Mouse (Mus musculus): Measurements from ENCODE around the gene Hrk. TPM values are rescaled to one million over a fixed set of nuclear protein-coding genes. Genes with fewer than 3 reads are reported as not detected.

Hrk gene
- under 1 TPM; 0.23 to 0.46 (median 0.36) TPM for total RNA-seq (2022)

DNA sequence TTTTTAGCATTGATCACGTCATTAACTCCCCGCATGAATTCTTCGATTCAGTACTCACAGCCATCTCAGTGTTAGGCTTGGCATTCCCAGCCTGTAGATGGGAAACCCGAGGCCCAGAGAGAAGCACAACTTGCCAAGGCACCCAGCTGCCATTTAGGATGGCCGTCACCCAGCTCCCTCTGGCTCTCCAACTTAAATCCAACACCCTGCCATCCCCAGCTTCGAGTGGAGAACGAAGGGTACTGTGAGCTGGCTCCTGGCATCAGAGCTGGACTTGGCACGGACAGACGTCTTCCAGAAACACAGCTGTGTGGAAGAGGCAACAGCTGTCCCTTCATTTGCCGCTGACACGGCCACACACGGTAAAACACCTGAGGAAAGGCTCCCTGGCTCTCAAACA lies at the start of gene Hrk:
Gene Hrk, plus strand, starts transcription at position 68 of the 400 bp plus-strand sequence.
- no peak for DNase-seq (ENCODE audit: low spot score)

DNA sequence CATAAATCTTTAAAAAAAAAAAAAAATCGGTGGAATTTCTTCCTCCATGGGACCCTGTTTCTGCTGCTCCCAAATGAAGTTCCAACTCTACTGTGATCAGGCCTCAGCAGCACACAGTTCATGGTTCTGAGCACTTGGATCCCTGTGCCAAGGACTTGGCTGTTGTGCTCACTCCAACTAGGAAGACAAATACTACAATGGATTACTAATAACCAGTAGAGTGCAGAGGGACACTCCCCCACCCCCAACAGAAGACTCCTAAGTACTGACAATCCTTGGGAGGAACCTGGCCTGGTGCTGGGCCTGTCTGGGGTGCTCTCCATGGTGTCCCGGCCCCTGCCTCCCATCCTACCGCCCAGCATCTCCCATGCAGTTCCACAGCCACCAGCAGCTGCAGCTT lies 46.1 kb upstream of the Hrk start:
- no peak for DNase-seq (ENCODE audit: low spot score)

DNA sequence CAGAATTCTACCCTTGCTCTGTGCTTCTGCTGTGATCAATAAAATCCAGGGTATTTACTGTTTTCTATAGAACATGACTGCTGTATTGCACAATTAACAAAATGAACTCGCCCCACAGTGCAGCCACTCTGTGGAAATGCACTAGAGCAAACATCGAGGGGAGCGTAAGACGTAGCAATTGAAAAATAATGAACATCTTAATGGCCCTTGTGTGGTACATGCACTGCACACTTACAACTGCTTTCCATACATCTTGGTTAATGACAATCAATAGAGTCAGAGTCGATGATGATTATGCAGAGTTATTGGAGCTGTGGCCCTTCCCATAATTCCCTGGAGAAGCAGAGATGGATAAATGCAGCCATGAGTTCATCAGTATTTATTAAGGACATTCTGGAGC lies 45.5 kb upstream of the Hrk start:
- DNase-seq (ENCODE audit: low spot score): no peak

DNA sequence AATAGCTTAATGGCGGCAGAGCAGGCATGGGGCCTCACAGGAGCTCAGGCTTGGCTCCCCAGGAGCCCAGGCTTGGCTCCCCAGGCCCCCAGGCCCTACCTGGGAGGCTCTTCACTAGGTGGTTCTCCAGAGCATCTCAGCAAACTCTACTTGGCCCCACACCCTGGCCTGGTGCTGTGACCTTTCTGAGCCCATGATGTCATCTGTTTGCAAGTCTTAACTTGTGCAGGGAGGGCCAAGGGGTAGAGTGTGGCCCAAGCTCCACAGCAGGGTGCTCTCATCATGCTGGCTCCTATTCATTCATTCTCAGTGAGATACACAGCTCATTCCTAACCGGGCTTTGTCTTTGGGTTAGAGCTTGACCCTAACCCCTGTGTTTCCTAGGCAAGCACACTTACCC lies 43.8 kb upstream of the Hrk start:
- DNase-seq (ENCODE audit: low spot score): no peak

DNA sequence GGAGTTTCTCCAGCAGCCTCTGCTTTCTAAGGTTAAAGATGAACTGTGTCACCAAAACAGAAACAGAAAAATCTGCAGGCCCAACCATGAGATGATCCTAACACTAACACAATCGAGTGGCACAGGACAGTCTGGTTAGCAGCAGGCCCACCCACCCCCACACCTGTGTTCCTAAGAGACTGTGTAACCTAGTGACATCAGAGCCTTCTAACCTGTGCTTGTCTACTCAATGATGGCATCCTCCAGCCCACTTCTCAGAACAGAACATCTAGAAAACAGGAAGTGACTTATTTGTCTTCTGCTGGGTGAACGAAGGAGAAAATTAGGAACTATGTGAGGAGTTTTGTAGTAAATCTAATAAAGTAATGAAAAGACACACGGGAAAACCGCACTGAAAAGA lies 42.5 kb upstream of the Hrk start:
- DNase-seq (ENCODE audit: low spot score): no peak

DNA sequence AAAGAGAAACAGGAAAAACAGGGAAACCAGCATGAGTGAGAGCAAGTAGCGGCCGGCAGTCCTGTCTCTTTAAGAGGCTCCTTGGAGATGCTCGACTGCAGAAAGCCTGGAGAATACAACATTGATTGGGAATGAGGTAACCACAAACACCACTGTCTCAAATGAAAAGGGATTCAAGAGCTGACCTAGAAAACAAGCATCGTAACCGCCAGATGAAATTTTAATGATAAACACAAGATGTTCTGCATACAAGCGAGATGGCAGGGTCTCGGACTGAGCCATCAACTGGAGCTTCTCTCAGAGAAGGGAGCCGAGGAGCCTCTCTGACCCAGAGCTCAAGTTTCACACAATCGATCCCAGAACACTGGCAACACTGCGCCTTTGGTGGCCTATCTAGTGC lies 41.4 kb upstream of the Hrk start:
- no peak for DNase-seq (ENCODE audit: low spot score)

DNA sequence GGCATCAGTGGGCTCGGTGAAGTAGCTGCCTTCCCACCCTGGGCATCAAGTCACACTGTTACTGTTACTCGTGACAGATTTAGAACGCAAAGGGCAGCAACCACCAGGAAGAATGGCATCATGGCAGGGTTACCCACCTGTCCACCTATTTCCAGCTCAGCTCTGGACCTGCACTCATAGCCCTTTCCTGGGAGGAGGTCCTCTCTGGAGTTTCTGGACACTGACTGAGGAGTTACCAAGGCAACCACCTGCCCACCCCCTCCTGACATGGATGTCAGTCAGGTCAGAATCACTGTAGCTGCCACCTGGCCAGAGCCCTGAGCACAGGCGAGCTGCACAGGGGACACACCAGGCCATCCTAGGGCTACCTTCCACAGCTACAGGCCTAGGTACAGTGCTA lies 37.8 kb upstream of the Hrk start:
- no peak for DNase-seq (ENCODE audit: low spot score)

DNA sequence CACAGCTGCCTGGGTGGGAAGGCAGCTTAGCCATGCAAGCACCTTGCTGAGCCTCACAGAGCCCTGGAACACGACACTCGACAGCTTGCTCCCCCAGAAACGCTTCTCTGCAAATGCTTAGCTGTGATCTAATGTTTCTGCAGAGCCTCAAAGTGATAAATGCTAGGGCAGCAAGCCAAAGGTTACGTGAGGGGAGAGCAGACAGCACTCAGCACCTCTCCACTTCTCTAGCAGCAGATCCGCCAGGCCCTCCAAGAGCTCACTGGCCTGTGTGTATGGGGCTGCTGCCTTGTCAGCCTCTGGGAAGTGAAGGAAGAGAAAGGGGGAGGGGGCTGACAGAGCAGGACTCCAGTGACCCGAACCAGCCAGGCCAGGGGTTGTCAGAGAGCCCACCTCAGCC lies 36.2 kb upstream of the Hrk start:
- no peak for DNase-seq (ENCODE audit: low spot score)

DNA sequence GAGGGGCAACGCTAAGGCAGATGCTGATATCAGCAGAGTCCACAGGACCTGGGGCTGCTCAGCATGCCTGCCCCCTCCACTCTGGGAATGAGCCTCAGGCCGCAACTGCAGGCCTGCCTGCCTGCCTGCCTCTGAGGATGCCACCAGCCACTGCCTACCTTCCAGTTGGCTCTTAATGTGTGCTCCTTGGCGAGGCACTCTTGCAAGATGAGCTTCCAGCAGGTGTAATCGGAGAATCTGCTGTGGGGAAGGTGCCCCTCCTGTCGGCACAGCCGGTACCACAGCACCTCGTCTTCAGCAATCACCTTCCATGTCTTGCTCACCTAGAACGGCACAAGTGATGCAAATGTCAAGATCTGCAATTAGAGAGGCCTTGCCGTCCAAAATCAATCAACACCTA lies 35.8 kb upstream of the Hrk start:
- no peak for DNase-seq (ENCODE audit: low spot score)

DNA sequence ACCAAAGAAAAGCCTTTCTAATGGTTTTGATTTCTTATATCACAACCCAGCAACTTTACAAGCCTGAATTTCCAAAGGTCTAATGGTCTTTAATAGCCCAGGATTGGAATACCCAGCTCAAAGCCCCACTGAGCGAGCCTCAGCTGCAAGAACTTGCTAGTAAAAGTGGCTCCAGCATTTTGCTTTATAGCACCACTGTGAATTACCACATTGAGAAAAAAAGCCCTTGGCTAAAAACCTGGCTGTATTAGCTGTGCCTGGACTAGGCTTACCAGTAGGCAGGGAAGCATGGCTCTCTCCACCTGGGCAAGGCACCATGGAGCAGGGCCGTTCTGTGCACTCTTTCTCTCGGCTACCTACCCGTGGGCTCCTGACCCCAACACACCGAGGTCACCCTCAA lies 28.1 kb upstream of the Hrk start:
- DNase-seq (ENCODE audit: low spot score): no peak

DNA sequence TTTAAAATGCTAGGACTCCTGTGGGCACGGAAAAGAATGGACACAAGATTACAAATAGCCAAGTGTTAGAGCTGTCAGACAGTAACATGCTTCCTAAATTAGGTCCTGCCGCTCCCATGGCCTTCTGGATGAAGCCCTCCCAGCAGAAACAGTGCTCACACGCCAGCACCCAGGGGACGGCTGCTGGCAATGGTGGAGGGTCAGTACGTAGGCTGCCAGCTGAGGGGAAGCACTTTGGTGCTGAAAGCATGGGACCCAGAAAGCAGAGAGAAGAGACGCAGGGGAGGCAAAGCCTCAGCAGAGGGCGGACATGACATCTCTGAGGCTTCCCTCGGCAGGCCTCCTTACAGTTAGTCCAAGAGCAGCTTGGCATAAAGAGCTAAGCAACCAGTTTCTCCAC lies 24.8 kb upstream of the Hrk start:
- DNase-seq (ENCODE audit: low spot score): no peak

DNA sequence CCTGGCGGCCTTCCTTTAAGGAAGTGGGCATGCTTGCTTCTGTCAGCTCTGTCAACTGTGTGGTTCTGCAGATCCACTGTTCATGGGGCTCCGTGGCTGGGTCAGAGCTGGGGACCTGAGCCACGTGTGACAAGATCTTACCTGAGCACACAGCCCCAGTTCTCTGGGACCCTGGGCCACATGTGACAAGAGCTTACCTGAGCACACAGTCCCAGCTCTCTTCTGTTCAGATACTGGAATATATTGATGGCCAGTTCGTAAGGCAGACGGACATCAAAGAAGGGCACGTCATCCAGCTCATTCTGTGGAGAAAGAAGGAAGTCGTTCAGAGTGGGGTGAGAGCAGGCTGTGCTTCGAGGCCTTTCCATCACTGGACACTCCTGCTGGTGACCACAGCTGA lies 22.0 kb upstream of the Hrk start:
- DNase-seq (ENCODE audit: low spot score): no peak

DNA sequence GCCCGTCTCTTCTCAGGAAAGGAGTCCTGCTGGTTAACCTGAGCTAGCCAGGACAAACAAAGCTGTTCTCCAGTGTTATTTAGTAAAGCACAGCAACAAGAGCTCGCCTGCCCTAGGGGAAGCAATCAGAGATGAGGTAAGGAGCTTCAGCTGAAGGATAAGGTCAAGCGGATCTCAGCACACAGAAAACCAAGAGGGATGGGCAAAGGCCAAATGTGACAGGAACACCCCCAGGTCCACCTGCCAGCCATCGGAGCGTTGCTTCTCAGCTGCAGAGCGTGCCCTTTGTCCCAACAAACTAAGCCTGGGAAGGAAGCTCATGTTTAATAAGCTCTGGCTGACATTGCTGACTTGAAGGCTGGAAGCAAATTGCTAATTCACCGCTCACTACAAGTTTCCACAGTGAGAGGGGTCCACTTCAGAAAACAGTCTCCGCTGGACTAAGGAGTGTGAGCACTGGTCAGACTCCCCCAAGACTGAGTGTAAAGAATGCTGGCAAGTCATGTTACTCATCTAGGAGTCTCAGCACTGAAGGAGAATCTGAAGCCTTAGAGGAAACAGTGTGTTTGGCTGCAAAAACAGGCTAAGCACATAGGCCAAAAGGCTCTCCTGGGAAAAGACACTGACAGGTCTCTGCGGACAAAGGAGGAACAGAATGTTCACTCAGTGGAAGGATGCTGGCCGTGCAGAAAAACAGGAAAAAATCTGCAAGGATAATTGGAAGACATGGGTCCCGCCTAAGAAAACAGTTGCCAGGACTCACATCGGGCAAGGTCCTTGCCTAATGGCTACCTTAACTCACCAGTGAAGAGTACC lies 21.0 kb upstream of the Hrk start:
- peak; percentile 89 for DNase-seq (ENCODE audit: low spot score)

DNA sequence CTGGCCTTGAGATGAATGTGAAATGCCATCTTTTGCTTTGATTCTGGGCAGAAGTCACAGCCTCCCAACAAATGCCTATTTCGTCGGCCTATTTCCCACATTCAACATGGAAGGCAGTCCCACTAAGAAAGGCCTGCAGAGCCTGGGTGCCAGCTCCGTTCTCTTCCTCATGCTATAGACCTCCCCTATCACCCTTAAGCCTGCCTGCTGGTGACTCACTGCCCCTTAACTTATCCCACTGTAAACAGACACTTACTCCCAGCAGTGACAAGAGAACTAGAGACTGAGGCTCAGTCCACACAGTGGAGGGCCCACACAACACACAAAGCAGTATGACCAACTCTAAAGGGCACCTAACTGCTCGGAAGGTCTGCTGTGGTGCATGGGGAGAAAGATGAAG lies 20.1 kb upstream of the Hrk start:
- DNase-seq (ENCODE audit: low spot score): no peak

DNA sequence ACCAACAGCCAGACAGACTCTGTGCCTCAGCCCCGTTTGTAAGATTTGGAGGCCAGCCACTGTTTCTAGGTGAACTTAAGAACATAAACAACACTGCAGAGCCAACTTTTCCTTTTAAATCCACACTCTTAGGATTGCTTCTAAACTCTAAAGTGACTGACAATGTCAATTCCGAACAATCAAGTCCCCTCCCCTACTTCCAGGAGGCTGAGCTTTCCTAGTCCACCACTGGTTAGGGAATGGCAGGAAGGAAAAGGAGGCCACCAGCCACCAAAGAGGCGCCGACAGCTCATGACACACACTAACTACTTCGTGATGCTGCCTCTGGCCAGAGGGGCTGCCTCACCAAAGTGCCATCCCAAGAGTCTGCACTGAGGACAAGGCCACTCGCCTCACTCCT lies 19.7 kb upstream of the Hrk start:
- no peak for DNase-seq (ENCODE audit: low spot score)

DNA sequence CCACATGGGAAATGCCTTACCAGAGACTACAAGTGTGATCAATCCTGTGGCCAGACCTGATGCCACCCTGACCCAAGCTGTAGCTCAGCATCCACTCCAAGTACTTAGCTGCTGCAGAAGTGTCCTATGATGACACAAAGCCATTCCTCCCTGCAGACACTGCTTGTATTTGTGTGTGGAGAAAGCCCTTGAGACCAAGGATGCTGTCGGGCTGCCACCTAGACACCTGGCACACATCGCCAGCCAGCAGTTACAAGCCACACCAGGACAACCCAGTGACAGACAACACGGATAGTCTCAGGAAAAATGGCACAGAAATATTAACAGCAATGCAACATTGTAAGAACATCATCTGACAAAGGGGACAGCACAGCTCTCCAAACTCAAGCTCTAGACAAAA lies 19.0 kb upstream of the Hrk start:
- DNase-seq (ENCODE audit: low spot score): no peak

DNA sequence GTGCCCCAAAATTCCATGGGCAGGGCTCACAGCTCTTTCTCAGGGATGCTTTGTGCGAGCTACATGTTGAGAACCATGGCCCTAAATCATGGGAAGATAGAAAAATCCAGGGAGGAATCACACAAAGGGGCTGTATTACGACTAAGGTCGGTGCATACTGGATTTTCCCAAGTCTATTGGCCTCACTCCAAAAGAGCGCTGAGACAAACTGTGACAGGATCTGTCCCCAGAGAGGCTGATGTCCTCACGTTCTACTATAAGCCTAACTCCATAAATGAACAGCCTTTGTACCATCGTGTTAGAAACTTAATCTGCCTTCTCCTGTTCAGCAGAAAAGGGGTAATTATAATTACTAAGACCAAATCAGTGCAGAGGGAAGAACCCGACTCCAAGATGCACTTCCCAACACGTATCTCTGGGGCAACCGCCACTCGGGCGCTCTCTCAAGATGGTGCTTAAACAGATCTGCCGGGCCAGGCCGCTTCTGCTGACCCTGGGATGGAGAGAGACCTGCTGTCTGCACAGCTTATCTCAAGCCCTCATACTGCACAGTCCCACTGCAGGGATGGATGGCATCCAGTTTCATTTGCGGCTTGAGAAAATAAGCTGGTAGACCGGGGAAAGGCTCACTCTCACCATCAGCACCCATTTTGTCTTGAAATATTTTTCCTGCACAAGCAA lies 18.3 kb upstream of the Hrk start:
- peak; percentile 72 for DNase-seq (ENCODE audit: low spot score)

DNA sequence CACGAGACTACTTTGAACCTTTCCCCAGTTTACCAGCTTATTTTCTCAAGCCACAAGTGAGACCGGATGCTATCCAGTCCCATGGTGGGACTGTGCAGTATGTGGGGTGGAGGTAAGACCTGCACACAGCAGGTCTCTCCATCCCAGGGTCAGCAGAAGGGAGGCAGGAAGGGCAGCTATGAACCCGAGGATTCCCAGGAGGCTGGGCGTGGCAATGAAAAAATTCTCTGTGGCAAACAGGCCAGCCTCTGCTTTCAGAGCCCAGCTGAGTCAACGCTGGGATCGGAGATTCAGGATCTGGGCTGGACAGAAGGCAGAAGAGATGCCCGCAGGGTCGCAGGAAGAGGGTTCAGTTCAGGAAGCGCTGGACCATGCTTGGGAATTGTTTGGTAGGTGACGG lies 17.2 kb upstream of the Hrk start:
- DNase-seq (ENCODE audit: low spot score): no peak

DNA sequence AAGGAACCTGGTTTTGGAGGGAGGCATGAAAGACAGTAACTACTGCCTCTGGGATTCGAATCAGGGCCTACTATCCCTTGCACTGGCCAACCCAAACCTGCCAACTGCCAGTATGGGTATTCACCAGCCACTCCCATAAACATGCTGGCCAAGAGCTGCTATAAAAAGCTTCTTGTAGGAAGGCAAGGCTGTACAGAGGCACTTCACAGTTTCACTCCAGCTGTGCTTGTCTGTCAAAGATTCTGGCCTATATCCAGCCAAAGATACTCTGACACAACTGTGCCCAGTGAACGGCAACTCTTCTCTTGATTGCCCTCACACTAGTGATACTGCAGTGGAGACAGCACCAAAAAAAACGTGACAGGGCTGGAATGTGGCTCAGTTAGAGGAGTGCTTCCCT lies 14.7 kb upstream of the Hrk start:
- peak; percentile 43 for DNase-seq (ENCODE audit: low spot score)

DNA sequence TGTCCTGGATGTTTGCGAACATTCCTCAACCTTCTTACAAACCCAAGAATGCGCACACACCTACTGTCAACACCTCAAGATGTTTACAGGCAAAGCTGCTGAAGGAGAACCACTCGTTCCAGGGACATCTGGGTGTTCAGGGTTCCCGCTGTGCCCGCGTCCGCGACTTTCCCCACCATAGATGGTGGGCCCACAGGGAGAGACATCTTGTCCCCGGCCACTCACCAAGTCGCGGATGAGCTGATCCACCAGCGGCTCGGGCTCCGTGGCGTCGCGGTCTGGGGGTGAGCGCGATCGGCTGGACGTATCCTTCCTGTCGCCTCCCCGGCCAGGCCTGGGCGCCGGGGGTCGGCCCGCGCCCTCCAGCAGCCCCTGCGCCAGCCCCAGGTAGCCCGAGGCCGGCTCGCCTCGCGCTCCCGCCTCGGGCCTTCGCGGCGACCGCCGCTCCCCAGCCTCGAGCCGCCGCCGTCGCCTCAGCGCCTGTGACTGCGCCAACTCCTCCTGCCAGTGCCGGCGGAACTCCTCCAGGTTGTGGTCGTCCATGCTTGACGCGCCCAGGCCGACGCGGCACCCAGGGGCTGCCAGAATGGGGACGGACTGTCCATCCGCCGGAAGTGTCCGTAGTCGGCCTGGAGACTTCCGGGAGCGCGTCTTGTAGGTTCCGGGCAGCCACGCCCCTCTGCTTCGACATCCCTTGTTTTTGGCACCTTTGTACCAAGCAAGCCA lies 9.4 kb upstream of the Hrk start, which contains the start of gene Fbxw8:
Gene Fbxw8, minus strand, starts transcription at position 626 of the 726 bp plus-strand sequence.
- DNase-seq (ENCODE audit: low spot score): peak; percentile 75

DNA sequence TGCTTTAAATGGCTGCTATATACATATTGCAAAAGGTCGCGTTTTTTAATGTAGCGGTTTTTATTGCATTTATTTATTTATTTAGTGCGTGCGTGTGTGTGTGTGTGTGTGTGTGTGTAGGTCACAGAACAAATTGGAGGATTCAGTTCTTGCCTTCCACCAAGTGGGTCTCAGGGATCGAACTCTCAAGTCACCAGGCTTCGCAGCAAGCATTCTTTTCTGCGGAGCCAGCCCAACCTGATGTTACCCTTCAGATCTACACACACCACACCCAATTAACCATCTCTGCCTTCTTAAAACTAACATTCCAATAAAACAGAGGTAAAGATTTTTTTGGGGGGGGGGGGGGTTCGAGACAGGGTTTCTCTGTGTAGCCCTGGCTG lies 8.9 kb upstream of the Hrk start:
- DNase-seq (ENCODE audit: low spot score): no peak

DNA sequence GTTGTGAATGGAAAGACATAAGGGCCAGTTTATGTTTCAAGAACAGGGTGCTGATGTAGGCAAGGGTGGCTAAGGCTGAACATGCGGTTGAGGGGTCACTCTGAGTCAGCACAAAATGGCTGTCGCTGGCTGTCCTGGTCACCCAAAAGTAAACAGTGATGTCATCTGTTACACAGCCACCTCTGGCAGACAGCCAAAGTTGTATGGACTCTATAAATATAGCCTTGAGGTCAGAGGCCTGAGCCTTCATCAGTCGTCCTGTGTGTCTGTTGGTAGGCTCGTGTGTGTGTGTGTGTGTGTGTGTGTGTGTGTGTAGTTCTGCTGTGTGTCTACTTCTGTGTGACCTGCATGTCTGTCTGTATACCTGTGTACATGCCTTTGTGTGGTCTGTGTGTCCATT lies 7.5 kb upstream of the Hrk start:
- DNase-seq (ENCODE audit: low spot score): no peak

DNA sequence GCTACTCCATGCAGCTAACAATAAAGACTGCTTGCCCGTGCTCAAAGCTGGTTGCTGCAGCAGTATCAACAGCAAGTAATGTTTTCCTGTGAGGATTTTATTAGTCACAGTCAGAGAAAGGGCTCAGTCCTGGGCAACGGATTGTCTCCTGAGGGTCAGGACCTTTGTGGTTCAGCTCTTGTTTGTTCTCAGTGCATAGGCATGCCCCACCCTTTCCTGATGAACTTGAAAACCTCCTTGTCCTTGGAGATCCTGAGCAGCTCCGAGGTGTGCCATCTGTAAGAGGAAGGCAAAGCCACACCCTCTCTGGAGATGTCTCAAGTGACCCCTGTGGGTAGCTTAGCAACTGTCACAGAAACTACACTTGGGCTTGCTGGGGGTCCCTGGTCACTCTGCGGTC lies 3.8 kb upstream of the Hrk start:
- no peak for DNase-seq (ENCODE audit: low spot score)
